Mouse (Mus musculus): ENCODE data around the gene Cog1.
A peak's percentile ranks its signal among the peaks of the same experiment; 100 is the strongest.

Cog1 gene

DNA sequence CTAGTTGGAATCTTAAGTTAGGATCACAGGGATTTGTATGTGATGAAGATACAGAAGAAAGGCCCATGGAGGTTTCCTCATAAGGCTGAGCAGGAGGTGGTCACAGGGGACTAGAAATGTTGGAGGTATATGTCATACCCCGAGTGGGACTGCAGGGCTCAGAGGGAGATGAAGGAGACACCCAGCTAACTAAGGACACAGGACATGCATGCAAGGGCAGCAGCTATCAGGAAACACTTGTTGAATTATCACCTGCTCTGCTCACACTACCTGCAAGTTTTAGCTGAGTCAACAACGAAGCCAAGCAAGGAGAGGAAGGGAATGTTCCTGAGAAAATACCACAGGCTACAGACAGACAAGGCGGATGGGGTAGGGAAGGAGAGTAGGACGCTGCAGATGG lies 18.7 kb downstream of the Cog1 start:
- DNase-seq (ENCODE audit: low spot score): no peak

- no peak for DNase-seq (ENCODE audit: low spot score)
Measured at GRCm38 (mm10) chr11:113668857-113669256, 19.9 kb downstream of the Cog1 start.

DNA sequence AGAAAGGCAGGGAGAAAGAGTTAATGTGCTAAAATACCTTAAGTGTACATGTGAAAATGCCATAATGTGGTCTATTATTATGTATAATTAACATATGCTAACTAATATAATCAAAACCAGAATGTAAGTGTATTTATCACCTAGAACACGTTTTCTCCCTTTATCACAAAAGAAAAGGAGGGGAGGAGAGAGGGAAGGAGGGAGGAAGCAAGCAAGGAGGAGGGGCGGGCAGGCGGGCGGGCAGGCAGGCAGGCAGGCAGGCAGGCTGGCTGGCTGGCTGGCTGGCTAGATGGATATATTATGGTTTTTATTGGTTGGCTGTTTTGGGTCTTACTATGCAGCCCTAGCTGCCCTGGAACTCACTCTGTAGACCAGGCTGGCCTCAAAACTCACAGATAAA lies 20.7 kb downstream of the Cog1 start:
- no peak for DNase-seq (ENCODE audit: low spot score)

DNA sequence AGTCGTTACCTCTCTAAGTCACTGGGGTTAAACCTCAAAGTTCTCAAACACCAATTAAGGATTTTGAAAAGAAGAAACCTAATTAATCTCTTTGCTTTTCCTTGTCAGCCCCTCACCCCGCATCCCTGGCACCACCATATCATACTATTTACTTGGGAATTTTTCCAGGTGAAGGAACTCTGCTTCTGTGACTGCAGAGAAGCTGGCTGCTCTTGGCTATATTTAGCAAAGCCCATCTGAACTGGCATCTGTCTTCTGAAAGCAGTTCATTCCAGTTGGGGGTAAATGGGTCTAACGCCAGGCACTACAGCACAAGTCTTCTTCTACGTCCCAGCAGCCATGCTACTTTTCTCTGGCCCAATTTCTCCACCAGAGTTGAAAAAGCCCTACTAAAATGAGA lies 24.6 kb downstream of the Cog1 start:
- DNase-seq (ENCODE audit: low spot score): no peak

DNA sequence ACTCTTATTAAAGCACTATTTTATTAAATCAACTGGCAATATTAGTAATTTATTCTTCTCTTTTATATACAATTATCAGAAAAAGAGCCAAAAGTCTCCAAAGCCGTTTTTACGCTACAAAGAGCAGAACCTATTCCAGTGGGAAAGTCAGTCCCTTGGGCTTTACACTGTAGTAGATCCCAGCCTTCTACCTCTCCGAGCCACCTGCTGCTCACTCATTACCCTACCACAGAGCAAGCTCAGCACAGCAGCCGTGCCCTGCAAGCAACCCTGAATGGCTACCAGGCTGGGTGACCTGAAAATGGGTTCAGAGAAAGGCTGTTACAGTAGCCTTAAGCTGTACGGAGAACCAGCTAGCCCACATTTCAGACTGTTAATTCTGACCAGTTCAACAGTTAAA lies 25.6 kb downstream of the Cog1 start:
- no peak for DNase-seq (ENCODE audit: low spot score)

GRCm38 (mm10) chr11:113676847-113677246 lies 27.9 kb downstream of the Cog1 start:
- no peak for DNase-seq (ENCODE audit: low spot score)

- no peak for DNase-seq (ENCODE audit: low spot score)
Measured at GRCm38 (mm10) chr11:113677378-113677777, 28.4 kb downstream of the Cog1 start.

DNA sequence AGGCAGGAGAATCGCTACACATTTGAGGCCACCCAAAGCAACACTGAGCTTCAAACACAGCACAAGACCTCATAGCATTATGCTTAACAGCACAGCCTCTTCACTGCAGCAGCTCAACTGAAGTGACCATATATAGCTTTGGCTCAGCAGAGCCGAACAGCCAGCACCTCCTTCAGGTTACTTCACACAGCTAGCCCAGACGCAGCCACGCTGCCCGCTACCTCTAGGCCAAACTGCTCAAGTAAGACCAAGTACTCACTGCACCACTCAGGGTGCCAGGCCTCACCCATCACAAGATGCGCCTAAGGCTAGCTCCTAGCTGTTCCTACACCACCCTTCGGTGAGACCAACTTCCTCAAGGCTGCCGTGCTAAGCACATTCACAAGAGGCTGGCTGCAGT lies 29.4 kb downstream of the Cog1 start:
- no peak for DNase-seq (ENCODE audit: low spot score)

GRCm38 (mm10) chr11:113680954-113681353 lies 32.0 kb downstream of the Cog1 start:
- DNase-seq (ENCODE audit: low spot score): no peak

GRCm38 (mm10) chr11:113681979-113682378 lies 33.0 kb downstream of the Cog1 start:
- no peak for DNase-seq (ENCODE audit: low spot score)

GRCm38 (mm10) chr11:113682897-113683626 lies 34.1 kb downstream of the Cog1 start:
- peak; percentile 74 for DNase-seq (ENCODE audit: low spot score)

GRCm38 (mm10) chr11:113683627-113683956 lies 34.6 kb downstream of the Cog1 start:
- no peak for DNase-seq (ENCODE audit: low spot score)

DNA sequence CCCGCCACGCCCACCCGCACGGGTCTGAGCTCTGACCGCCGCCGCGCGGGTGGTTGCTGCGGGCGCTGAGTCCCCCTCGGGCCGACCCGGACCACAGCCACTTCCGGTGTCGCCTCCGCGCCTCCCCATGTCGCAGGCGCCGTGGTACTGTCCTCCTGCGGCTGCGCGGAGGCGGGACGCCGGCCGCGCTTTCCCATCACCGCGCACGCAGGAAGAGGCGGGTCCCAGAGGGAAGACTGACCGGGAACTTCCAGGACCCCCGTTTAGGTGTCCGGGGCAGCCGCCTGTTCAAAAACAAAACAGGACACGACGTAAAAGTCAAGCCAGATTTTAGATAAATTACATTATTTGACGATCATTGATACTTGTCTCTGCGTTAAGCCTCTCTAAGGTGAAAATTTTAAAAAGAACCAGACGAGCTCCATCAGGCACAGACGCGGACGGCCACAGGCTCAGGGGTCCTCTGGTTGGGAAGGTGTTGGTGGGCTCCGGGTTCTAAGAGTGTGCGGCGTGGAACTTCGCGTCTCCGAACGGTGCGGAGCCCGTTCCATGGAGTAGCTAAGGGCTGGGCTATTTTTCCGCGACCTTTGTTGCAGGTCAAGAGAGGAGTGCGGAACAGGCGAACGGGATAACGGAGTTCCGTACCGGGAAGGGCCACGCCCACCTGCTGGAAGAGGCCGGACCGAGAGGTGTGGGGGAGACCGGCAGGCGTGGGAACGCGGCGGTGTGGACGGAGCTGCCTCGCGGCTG lies 35.2 kb downstream of the Cog1 start, which contains the start of the genes Fam104a and D11Wsu47e:
Gene Fam104a, minus strand, starts transcription at position 199 of the 750 bp plus-strand sequence.
Gene D11Wsu47e, plus strand, starts transcription at position 456 of the 750 bp plus-strand sequence.
- peak; percentile 96 for DNase-seq (ENCODE audit: low spot score)

- DNase-seq (ENCODE audit: low spot score): no peak
Measured at GRCm38 (mm10) chr11:113684707-113685426, 35.9 kb downstream of the Cog1 start.

DNA sequence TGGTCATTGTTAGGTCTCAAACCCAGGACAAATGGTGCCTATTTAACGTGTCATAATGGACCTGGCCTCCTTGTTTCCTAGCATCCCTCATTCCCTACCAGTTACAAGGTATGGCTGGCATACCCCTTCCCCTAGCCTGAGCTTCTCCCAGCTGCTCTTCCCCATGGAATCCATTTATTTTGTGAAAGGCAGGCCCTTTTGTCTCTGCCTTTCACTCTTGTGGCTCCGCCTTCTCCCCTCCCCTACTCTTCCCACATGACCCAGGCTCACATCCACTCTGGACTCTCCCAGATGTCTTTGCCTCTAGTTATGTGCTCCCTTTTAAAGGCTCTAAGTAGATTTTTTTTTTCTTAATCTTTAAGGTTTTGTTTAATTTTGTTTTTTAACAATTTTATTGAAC lies 38.1 kb downstream of the Cog1 start:
- peak; percentile 75 for DNase-seq (ENCODE audit: low spot score)

DNA sequence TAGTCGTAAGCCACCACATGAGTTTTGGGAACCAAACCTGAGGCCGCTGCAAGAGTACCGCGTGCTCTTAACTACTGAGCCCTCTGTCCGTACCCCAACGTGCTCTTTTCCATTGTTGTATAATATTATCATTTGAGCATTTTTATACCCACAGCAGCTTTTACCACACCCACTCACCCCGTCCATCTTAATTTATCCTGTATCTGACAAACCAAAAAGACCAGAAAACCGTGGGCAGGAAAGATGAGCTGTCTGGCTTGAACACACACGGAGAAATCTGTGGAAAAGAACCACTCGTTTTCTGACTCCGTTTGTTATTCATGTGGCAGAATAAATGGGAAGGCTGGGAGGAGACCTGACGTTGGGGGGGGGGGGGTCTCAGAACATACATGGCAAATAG lies 41.5 kb downstream of the Cog1 start:
- no peak for DNase-seq (ENCODE audit: low spot score)

DNA sequence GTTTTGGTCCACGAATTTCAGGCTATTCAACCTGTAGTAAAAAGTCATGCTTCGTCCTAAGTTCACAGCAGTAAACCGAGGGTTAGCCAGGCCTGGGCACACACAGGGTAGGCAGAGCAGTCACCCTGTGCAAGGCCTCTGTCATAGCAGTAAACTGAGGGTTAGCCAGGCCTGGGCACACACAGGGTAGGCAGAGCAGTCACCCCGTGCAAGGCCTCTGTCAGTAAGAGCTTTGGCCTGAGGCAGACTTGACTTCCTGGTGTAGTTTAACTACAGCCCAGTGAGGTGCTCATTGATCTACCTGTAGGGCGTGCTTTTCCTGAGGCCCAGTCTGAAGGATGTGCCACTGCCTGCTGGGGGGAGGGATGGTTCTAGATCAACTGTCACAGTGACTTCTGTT lies 42.3 kb downstream of the Cog1 start:
- no peak for DNase-seq (ENCODE audit: low spot score)

- no peak for DNase-seq (ENCODE audit: low spot score)
Measured at GRCm38 (mm10) chr11:113691851-113692250, 42.9 kb downstream of the Cog1 start.

GRCm38 (mm10) chr11:113697571-113697970 lies 48.6 kb downstream of the Cog1 start:
- DNase-seq (ENCODE audit: low spot score): no peak

DNA sequence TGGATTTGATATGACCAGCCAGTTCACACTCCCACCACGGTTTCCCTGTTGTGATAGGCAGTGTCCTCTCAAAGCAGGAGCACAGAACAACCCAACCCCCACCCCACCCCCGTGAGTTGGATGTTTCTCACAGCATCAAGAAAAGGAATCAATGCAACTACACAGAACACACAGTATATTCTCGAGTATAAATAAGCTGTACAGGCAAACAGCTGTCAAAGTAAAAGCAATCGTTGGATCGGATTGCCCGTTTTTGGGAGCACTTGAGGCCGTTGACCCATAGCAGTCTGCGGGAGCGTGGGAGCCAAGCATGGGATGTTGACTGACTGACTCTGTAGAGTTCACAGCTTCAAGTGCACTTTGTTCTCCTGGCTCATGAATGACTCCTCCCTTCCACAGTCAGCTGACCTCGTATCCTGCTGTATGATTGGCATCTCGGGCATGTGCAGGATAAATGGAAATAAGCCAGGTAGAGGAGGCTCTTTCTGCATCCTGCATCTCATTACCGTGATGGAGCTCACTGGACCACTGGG lies 49.1 kb downstream of the Cog1 start:
- no peak for DNase-seq (ENCODE audit: low spot score)

DNA sequence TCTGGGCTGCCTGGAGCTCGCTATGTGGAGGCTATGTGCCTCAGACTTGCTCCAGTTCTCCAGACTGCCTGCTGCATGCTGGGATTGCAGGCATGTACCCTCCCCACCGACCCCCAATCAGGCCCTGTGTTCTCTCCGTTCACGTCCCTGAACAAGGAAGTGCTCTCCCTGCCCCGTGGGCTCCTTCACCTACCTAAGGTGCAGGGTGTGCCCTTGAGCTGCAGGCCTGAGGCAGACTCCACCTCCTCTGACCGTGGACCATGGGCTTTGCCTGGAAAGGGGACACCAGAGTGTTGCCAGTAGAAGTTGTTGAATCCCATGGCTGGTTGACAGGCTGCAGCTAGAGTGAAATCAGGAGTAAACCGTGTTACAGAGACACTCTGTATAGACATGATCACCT lies 50.7 kb downstream of the Cog1 start:
- no peak for DNase-seq (ENCODE audit: low spot score)

DNA sequence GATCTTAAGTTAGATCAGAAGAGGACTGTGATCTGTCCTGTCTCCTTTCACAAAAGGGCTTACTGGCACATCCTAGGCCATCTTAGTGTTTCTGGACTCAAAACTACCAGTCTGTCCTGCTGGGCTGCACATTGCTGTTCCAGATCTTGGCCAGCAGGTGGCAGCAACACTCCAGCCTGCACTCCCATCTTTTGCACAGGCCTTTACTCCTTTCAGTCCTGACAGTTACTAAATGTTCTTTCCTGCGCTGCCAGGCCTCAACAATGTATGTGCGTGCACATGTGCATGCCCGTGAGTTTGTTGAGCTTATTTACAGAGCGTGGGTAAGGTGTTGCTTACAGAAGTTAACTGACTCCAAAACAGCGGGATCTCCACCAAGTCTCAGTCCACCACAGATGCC lies 54.8 kb downstream of the Cog1 start:
- peak; percentile 85 for DNase-seq (ENCODE audit: low spot score)

All from embryo, embryonic 10 days (tissue).